Mouse (Mus musculus) liver, embryonic 14 days (tissue): Measurements from ENCODE around the gene Fam151a. TPM values are rescaled to one million over a fixed set of nuclear protein-coding genes. Genes with fewer than 3 reads are reported as not detected.

Experiments used
- polyA plus RNA-seq: library from polyadenylated mRNA; depleted of rRNA; stranded (reverse); fragments of >200 nt; gene quantifications from 2 replicates; pipeline ENCODE4 v1.2.3, GENCODE M21; 2012; rRNA removed

Fam151a gene
- polyA plus RNA-seq = 0.03 TPM in 1 of 2 replicates, not detected in the other

DNA sequence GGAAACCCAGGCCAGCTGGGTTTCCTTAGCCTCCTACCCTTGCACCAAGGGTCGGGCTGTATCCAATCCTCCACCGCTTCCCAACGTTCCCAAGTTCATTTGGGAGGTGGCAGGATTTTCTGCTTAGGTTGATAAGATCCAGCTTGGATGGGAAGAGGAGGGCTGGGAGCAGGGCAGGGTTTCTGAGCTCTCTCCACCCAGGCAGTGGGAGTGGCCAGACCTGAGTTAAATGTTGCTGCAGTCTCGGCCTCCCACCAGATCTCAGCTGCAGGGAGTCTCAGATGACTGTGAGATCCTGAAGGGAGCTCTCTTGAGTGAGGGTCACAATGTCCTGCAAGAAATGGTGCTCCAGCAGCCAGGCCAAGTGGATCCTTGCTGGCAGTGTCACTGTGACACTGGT lies at the start of gene Fam151a:
TSS of gene Fam151a (plus strand) at position 254 of the 400 bp plus-strand sequence.

DNA sequence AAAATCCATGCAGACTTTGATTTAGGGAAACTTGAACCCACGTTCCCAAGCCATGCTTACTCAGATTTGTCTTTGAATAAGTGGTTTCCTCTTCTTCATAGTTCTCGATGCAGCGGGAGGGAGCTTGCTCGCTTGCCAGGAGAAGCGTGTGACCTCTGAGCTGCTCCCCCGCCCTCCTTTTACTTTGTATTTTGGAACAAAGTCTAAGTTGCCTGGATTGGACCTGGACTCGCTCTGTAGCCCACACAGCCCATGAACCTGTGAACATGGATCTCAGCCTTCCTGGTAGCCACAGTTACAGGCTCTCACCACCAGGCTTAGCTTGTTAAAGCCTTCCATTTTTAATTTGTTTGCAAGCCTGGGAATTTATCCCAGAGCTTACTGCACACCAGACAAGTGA lies 2.9 kb upstream of the Fam151a start, which contains the start of gene Mroh7:
TSS of gene Mroh7 (minus strand) at position 112 of the 400 bp plus-strand sequence.

Other genes starting within 250 kb of the Fam151a start
- gene Bsnd, start 241.6 kb upstream of the Fam151a start, polyA plus RNA-seq = not detected in 2 replicates
- gene Dhcr24, start 172.9 kb upstream of the Fam151a start, polyA plus RNA-seq = 46.5 and 52.4 TPM in 2 replicates
- 0.02 TPM in 2 replicates for gene Lexm, start 116.6 kb upstream of the Fam151a start, polyA plus RNA-seq
- gene Ttc22, start 111.5 kb upstream of the Fam151a start, polyA plus RNA-seq = 0.02 TPM in 1 of 2 replicates, not detected in the other
- 3.8 and 4.0 TPM in 2 replicates for gene Pars2, start 82.8 kb upstream of the Fam151a start, polyA plus RNA-seq
- gene Ttc4, start 54.9 kb upstream of the Fam151a start, polyA plus RNA-seq = 33.0 and 36.1 TPM in 2 replicates
- 0.24 and 0.37 TPM in 2 replicates for gene Mroh7, start 3.0 kb upstream of the Fam151a start, polyA plus RNA-seq
- 3.7 and 4.7 TPM in 2 replicates for gene Acot11, start 71.1 kb downstream of the Fam151a start, polyA plus RNA-seq
- 49.0 and 53.0 TPM in 2 replicates for gene Ssbp3, start 176.8 kb downstream of the Fam151a start, polyA plus RNA-seq